Mouse (Mus musculus) midbrain, embryonic 10.5 days (tissue): ENCODE measurements at regions not wholly inside any gene's neighbourhood (a gene's known extent, or its start where the extent isn't known, plus 50 kb on each side); places are given as distances from the start of the nearest gene placed in this dataset.

Source experiments
- DNase-seq: peaks from one replicate; pipeline ENCODE4 v3.0.0-alpha.2; 2017; ENCODE audit warnings: low spot score
- H3K27ac ChIP-seq: fragments of 300-500 bp; sonication (generic); replicated peaks from 2 replicates; pipeline ENCODE4 v1.5.1; 2016; ENCODE audit warnings: mild to moderate bottlenecking
- H3K27me3 ChIP-seq: fragments of 300-500 bp; sonication (generic); 2 replicates; pipeline ENCODE4 v1.6.1; 2016; ENCODE audit warnings: low read depth, mild to moderate bottlenecking; ENCODE audit not compliant: poor library complexity, severe bottlenecking
- H3K36me3 ChIP-seq: fragments of 300-500 bp; sonication (generic); 2 replicates; pipeline ENCODE4 v1.6.1; 2016; ENCODE audit warnings: mild to moderate bottlenecking, moderate library complexity
- H3K4me1 ChIP-seq: fragments of 300-500 bp; sonication (generic); 2 replicates; pipeline ENCODE4 v1.6.1; 2016
- H3K4me3 ChIP-seq: fragments of 300-500 bp; sonication (generic); 2 replicates; pipeline ENCODE4 v1.5.1; 2016; ENCODE audit warnings: mild to moderate bottlenecking, moderate library complexity
- H3K9me3 ChIP-seq: fragments of 300-500 bp; sonication (generic); replicated peaks from 2 replicates; pipeline ENCODE4 v1.6.1; 2016; ENCODE audit warnings: mild to moderate bottlenecking
- WGBS: fragments of 180-500 bp; shearing (Covaris S2); methylation state at CpG from one replicate; pipeline ENCODE4 v1.1.7; 2016; 5-methylcytosine and 5-hydroxymethylcytosine counted together

DNA sequence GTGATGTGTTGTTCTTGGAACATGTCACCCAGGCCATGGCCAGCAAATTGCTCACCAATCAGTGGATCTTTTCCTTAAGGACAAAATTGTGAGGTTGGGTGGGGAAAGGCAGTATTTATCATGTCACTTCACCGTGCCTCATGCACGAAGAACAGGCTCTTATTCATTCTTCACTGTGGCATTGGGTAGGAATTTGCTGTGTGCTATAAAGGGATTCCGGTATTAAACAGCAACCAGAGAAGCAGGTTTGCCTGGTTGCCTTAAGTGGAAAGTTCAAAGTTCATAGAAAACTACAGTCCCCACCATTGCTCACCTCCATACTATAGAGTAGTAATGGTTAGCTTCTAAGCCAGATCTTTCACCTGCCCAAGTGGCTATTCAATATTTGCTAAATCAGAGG is 270.8 kb downstream of the Pax3 start:
- Histone ChIP-seq H3K27ac (no peak overlapping the region), H3K27me3 (no peaks in the 10 kb centered on the region), H3K4me1 (peaks cover 7% of the 10 kb centered on the region; the same call in 1 of the 2 replicates), H3K9me3 (0 out of 2 replicates have a peak, but pooled peaks cover 4% of the 10 kb centered on the region), H3K36me3 (no peaks in the 10 kb centered on the region), H3K4me3 (no peak overlapping the region)
- WGBS, result 92% methylated on average over 3 of the region's 3 CpGs
- DNase-seq, result no peak

- Histone ChIP-seq H3K4me1 (no peaks in the 10 kb centered on the region), H3K36me3 (no peaks in the 10 kb centered on the region), H3K9me3 (no peaks in the 10 kb centered on the region), H3K27me3 (no peaks in the 10 kb centered on the region), H3K27ac (no peak overlapping the region), H3K4me3 (no peak overlapping the region)
- no peak for DNase-seq
- 70% methylated on average over 5 of the region's 5 CpGs for WGBS
These were observed 300.7 kb downstream of the Pax3 start for GRCm38 (mm10) chr1:77896226-77896625.

GRCm38 (mm10) chr1:77879026-77879425 is 317.9 kb downstream of the Pax3 start:
- DNase-seq, result no peak
- Histone ChIP-seq H3K27ac (no peak overlapping the region), H3K4me3 (no peak overlapping the region), H3K36me3 (no peaks in the 10 kb centered on the region), H3K9me3 (no peaks in the 10 kb centered on the region), H3K27me3 (no peaks in the 10 kb centered on the region), H3K4me1 (no peaks in the 10 kb centered on the region)

DNA sequence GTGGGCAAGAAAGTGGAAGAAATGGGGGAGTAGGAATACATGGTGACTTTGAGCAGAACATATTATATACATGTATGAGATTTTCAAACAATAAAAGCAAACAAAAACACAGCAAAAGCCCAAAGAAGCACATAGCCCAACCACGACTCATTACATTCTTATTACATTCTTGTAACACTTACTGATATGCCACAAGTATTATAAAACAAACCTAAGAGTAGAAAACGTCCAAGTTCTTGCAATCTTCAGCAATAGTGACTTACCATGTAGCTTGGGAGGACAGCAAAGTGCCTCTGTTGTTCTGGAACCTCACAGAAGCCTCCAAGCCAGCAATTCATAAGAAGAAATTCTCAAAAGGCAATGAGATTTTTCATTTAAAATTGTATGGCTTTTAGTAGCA is 326.8 kb downstream of the Pax3 start:
- DNase-seq, result no peak
- Histone ChIP-seq H3K4me3 (no peak overlapping the region), H3K27ac (no peak overlapping the region), H3K4me1 (no peaks in the 10 kb centered on the region), H3K36me3 (no peaks in the 10 kb centered on the region), H3K9me3 (no peaks in the 10 kb centered on the region), H3K27me3 (no peaks in the 10 kb centered on the region)
- WGBS, result 67% methylated on average over 2 of the region's 2 CpGs

DNA sequence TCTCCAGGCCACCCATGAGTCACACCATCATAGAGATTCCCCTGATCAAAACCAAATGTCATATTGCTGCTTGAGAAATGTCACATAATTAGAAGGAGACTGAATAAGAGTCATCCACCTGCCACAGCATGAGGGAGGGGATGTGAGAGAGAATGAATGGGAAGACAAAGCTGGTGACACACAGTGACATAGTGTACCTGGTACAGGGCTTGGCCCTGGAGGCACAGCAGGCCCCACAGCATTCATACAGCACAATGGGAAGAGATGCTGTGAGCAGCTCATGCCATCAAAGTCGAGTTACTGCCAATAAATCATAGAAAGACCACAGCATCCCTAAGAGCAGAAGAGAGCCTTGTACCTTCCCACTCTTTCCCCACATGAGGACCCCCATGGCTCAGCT is 327.8 kb downstream of the Pax3 start:
- no peaks in the 10 kb centered on the region for H3K4me1 ChIP-seq
- WGBS, result 71% methylated on average over 1 of the region's 1 CpGs
- H3K36me3 ChIP-seq, result no peaks in the 10 kb centered on the region
- H3K4me3 ChIP-seq, result no peak overlapping the region
- no peaks in the 10 kb centered on the region for H3K9me3 ChIP-seq
- no peak overlapping the region for H3K27ac ChIP-seq
- H3K27me3 ChIP-seq, result no peaks in the 10 kb centered on the region
- DNase-seq, result no peak

DNA sequence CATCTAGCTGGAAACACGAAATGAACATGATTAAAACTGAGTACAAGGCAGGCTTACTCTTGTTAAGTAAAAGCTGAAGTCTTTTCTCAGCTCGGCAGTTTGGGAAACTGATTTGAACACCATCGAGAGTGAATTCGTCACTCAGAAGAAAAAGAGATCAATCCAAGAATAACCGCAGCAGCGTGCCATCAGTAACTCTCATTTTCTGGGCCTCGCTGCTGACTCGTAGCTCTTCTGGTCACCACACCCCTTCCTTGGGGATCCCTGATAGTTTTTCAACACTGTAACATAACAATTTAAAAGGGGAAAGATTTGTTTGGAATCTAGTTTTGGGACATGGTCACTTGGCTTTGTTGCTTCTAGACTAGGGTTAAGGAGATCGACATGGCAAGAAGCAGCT is 337.0 kb downstream of the Pax3 start:
- Histone ChIP-seq H3K27ac (no peak overlapping the region), H3K9me3 (no peaks in the 10 kb centered on the region), H3K4me3 (no peak overlapping the region), H3K36me3 (no peaks in the 10 kb centered on the region), H3K4me1 (no peaks in the 10 kb centered on the region), H3K27me3 (no peaks in the 10 kb centered on the region)
- no peak for DNase-seq
- 90% methylated on average over 9 of the region's 9 CpGs for WGBS

DNA sequence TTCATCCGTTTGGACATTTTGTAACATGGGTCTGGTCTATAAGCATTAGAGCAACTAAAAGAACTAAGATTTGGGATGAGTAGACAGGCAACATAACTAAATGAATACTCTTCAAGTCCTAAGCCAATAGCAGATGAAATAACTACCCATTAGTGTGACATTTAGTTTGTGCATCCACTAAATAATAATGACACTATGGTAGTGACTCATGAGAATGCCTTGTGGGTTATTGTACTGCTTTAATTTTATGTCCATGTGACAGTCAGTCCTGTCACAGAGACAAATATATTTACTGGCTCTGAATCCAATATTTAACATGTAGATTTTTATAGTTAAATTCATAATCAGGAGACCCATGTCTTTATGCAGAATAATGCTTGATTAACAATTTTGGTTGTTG is 339.5 kb upstream of the Epha4 start:
- Histone ChIP-seq H3K27ac (no peak overlapping the region), H3K4me3 (no peak overlapping the region), H3K4me1 (no peaks in the 10 kb centered on the region), H3K27me3 (no peaks in the 10 kb centered on the region), H3K9me3 (no peaks in the 10 kb centered on the region), H3K36me3 (no peaks in the 10 kb centered on the region)
- WGBS, result 84% methylated on average over 1 of the region's 1 CpGs
- no peak for DNase-seq

GRCm38 (mm10) chr1:77847766-77848615 is 333.1 kb upstream of the Epha4 start:
- Histone ChIP-seq H3K9me3 (no peaks in the 10 kb centered on the region), H3K27ac (no peak overlapping the region; the same call in 1 of the 2 replicates), H3K4me1 (peaks cover 6% of the 10 kb centered on the region; the same call in 1 of the 2 replicates), H3K27me3 (no peaks in the 10 kb centered on the region), H3K4me3 (no peak overlapping the region), H3K36me3 (no peaks in the 10 kb centered on the region)
- 83% methylated on average over 9 of the region's 9 CpGs for WGBS
- no peak for DNase-seq

- Histone ChIP-seq H3K27me3 (no peaks in the 10 kb centered on the region), H3K9me3 (no peaks in the 10 kb centered on the region), H3K36me3 (no peaks in the 10 kb centered on the region), H3K4me1 (peaks cover 6% of the 10 kb centered on the region; the same call in 1 of the 2 replicates), H3K27ac (no peak overlapping the region), H3K4me3 (no peak overlapping the region)
- WGBS, result 88% methylated on average over 12 of the region's 12 CpGs
- no peak for DNase-seq
These were observed 331.3 kb upstream of the Epha4 start for GRCm38 (mm10) chr1:77846039-77846727.

DNA sequence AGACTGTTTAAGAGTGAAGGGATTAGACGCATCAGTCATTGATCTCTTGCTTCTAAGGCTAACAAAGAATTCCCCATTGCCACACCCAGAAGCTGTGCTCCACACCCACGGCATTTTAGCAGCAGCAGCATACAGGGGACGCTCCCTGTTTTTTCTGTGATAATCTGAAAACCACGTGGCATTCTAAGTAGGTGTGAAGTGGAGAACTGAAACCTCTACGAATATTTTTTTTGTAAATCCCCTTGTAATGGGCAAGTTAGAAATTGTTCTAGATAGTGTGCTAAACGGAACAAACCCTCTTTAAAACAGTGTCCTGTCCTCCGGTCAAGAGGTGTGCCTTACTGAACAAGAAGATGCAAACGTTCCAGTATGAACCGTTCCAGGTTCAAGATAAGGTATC is 325.8 kb upstream of the Epha4 start:
- no peak overlapping the region for H3K27ac ChIP-seq
- H3K27me3 ChIP-seq, result no peaks in the 10 kb centered on the region
- peaks cover 3% of the 10 kb centered on the region; the same call in 1 of the 2 replicates for H3K4me1 ChIP-seq
- H3K9me3 ChIP-seq, result no peaks in the 10 kb centered on the region
- 65% methylated on average over 9 of the region's 9 CpGs for WGBS
- H3K4me3 ChIP-seq, result no peak overlapping the region
- no peaks in the 10 kb centered on the region for H3K36me3 ChIP-seq
- no peak for DNase-seq

DNA sequence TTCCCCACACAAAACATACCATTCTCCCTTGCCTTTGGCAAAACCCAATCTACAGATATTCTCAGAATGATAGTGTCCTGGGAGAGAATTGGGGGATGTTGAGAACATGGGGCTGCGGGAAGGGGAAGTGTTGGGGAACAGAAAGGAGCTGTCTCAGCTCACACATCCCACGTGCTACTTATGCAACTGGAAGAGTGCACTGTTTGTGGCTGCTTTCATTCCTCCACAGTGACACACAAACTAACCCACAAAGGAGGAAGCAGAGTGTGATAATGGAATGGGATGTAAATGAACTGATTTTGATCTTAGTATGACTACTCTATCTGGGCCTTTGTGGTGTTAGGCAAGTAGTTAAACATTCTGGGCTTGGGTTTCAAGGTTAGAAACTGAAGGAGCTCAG is 317.3 kb upstream of the Epha4 start:
- no peaks in the 10 kb centered on the region for H3K9me3 ChIP-seq
- DNase-seq, result no peak
- no peaks in the 10 kb centered on the region for H3K36me3 ChIP-seq
- H3K4me1 ChIP-seq, result no peaks in the 10 kb centered on the region
- H3K27me3 ChIP-seq, result no peaks in the 10 kb centered on the region
- H3K4me3 ChIP-seq, result no peak overlapping the region
- 64% methylated on average over 2 of the region's 2 CpGs for WGBS
- no peak overlapping the region for H3K27ac ChIP-seq

- peaks cover 17% of the 10 kb centered on the region for H3K4me1 ChIP-seq
- no peaks in the 10 kb centered on the region for H3K9me3 ChIP-seq
- H3K27ac ChIP-seq, result peak overlapping the region; percentile 7; the same call in 1 of the 2 replicates
- DNase-seq, result no peak
- H3K27me3 ChIP-seq, result no peaks in the 10 kb centered on the region
- H3K4me3 ChIP-seq, result no peak overlapping the region
- H3K36me3 ChIP-seq, result no peaks in the 10 kb centered on the region
- 64% methylated on average over 5 of the region's 5 CpGs for WGBS
These were observed 310.0 kb upstream of the Epha4 start for GRCm38 (mm10) chr1:77824716-77825387.
